15 mouse cellular contexts compared by ENCODE assay signal in the genomic region with DNA sequence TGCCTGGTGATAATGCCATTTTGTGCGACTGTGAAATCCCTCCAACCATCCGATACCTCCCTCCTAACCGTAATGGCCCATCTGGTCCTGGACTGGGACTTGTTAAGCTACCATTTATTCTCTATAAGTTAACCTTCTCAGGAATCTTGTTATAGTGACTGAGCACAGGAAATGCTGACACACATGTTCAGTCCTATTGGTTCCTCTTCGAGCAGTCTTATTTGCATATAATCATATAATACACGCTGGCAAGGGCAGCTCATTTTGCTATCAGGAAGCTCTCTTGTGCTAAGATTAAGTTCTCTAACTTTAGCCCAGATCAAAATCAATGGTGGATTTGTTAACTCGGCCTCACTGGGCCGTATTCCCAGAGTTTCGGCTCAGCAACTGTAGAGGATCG.
"Had no signal": no experiment of that assay in that cellular context is flagged by ENCODE, and none has a peak within 500 bp of the region (broad histone marks: within the 10 kb centered on the region; RNA-seq: fewer than 3 reads in every experiment).

No protein-coding gene starts in this region.

- H3K9me3 ChIP-seq: neural tube, embryonic 15.5 days; stomach, embryonic 15.5 days had no signal

- H3K4me1 ChIP-seq: neural tube, embryonic 15.5 days; stomach, embryonic 15.5 days had no signal

- H3K27ac ChIP-seq: neural tube, embryonic 15.5 days; stomach, embryonic 15.5 days; stomach, postnatal 0 days had no signal

- H3K27me3 ChIP-seq: neural tube, embryonic 15.5 days; stomach, embryonic 15.5 days had no signal

- H3K9ac ChIP-seq: neural tube, embryonic 15.5 days; stomach, embryonic 15.5 days had no signal

- DNase-seq: retina, postnatal 1 day; right cerebral cortex, adult 18-20 months; right cerebral cortex, postnatal 14 days; right cerebral cortex, postnatal 25 days; right cerebral cortex, postnatal 4 days; spleen, adult 18-20 months; thymus, adult 18-20 months; thymus, adult 2 months; thymus, postnatal 14 days; thymus, postnatal 25 days; thymus, postnatal 36 days; thymus, postnatal 4 days had no signal

- H3K4me2 ChIP-seq: neural tube, embryonic 15.5 days; stomach, embryonic 15.5 days had no signal

- H3K36me3 ChIP-seq: neural tube, embryonic 15.5 days; stomach, embryonic 15.5 days had no signal

- H3K4me3 ChIP-seq: neural tube, embryonic 15.5 days; stomach, embryonic 15.5 days had no signal
